Mouse (Mus musculus): ENCODE results near the gene Sun1. TPM values are rescaled to one million over a fixed set of nuclear protein-coding genes. Genes with fewer than 3 reads are reported as not detected.
A peak's percentile ranks its signal among the peaks of the same experiment; 100 is the strongest.

Gene Sun1
- polyA plus RNA-seq, 1 experiment from 2014 or later = 48.9 TPM

DNA sequence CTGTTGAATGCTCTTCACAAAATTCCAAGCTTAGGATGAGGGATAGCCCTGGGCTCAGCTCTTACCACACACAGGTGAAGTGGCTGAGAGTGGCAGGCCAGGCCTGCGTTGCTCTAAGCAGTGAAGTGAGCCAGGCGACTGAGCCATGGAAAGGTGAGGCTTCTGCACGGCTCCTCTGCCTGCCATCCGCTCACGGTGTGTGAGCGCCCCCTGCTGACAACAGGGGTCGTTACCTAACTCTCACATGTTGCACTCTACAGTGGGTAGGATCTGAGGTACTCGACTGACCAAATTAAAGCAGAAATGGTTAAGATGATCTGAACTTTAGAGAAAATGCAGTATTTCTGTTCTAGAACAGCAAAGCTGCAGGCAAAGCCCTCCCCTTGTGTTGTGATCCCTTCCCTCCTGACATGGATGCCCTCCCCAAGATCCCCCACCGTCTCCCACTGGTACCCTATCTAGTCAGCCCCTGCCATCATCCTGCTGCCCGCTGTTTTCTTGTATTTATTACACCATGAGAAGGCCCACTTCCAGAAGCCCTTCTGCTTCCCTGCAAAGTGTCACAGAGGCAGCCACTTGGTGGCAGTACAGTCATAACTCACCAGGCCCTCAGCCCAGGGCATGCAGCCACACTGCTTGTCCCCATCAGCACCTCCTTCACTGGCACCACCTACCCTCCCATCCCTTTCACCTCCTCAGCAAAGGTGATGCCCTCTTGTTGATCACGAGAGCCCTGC lies 21.4 kb upstream of the Sun1 start:
- no peak; the same call in 1 of the 2 replicates for ATAC-seq (ENCODE audit: insufficient read depth, low FRiP score, low TSS enrichment)
- H3K9ac ChIP-seq (ENCODE audit: low read length) = no peak overlapping the region
- H3K4me3 ChIP-seq (ENCODE audit: low read depth, low read length) = no peak overlapping the region
- peaks cover 4% of the 10 kb centered on the region for H3K4me1 ChIP-seq (ENCODE audit: control insufficient read depth, insufficient read depth, low read length)
- no peak overlapping the region for H3K4me2 ChIP-seq (ENCODE audit: low read depth)
- peaks cover 3% of the 10 kb centered on the region; the same call in 1 of the 2 replicates for H3K36me3 ChIP-seq (ENCODE audit: control insufficient read depth, insufficient read depth, low read length)
- DNase-seq (ENCODE audit: low spot score) = peak; percentile 85
- 31% methylated on average over 11 of the region's 11 CpGs for WGBS
- no peak overlapping the region for H3K27ac ChIP-seq (ENCODE audit: low read depth, low read length)
- no peaks in the 10 kb centered on the region for H3K27me3 ChIP-seq (ENCODE audit: control insufficient read depth, insufficient read depth, low read length)
- H3K9me3 ChIP-seq (ENCODE audit: control insufficient read depth, low read length) = no peaks in the 10 kb centered on the region

DNA sequence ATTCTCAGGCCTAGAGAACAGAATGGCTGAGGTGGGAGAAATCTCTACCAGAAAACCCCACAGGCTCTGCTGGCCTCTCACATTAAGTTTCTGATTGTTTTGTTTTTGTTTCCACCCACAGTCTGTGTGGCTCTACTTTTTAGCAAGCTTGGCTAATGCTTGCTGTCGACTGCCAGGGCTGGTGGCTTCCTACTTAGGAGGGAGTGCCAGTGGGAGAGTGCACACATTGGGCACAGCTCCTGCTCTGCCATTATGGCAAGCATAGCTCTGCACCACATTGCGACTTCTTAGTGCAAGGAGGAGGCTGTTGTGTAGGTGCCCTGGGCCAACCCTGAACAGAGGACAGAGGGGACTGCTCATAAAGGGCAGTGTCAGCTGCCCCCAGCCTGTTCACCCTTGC lies 17.3 kb upstream of the Sun1 start:
- no peak for DNase-seq (ENCODE audit: low spot score)
- Histone ChIP-seq H3K4me1 (ENCODE audit: control insufficient read depth, insufficient read depth, low read length) (no peaks in the 10 kb centered on the region), H3K4me3 (ENCODE audit: low read depth, low read length) (no peak overlapping the region), H3K9me3 (ENCODE audit: control insufficient read depth, low read length) (no peaks in the 10 kb centered on the region), H3K36me3 (ENCODE audit: control insufficient read depth, insufficient read depth, low read length) (peaks cover 3% of the 10 kb centered on the region; the same call in 1 of the 2 replicates), H3K9ac (ENCODE audit: low read length) (no peak overlapping the region), H3K4me2 (ENCODE audit: low read depth) (no peak overlapping the region), H3K27ac (ENCODE audit: low read depth, low read length) (no peak overlapping the region), H3K27me3 (ENCODE audit: control insufficient read depth, insufficient read depth, low read length) (no peaks in the 10 kb centered on the region)
- WGBS = 93% methylated on average over 2 of the region's 2 CpGs
- no peak for ATAC-seq (ENCODE audit: insufficient read depth, low FRiP score, low TSS enrichment)

DNA sequence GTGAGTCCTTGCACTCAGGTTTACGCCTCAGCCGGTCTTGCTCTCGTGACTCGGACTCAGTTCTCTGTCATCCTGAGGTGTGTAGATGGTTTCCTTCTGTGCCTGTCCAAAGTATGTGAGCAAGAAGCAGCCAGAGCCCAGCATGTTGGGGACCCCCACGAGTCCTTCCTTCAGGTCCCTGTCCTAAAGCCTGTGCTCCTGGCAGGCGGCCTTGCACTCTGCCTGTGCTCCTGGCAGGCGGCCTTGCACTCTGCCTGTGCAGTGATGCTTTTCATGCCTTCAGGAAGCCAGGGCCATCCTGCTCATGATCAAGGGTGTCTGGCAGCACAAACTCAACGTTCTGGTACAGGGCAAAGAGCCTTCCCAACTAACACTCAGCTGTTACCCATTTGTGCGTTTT lies 16.8 kb upstream of the Sun1 start:
- H3K9me3 ChIP-seq (ENCODE audit: control insufficient read depth, low read length) = no peaks in the 10 kb centered on the region
- H3K27me3 ChIP-seq (ENCODE audit: control insufficient read depth, insufficient read depth, low read length) = no peaks in the 10 kb centered on the region
- H3K4me3 ChIP-seq (ENCODE audit: low read depth, low read length) = no peak overlapping the region
- no peak overlapping the region for H3K9ac ChIP-seq (ENCODE audit: low read length)
- 94% methylated on average over 9 of the region's 9 CpGs for WGBS
- no peak for DNase-seq (ENCODE audit: low spot score)
- ATAC-seq (ENCODE audit: insufficient read depth, low FRiP score, low TSS enrichment) = no peak
- no peaks in the 10 kb centered on the region for H3K4me1 ChIP-seq (ENCODE audit: control insufficient read depth, insufficient read depth, low read length)
- peaks cover 3% of the 10 kb centered on the region; the same call in 1 of the 2 replicates for H3K36me3 ChIP-seq (ENCODE audit: control insufficient read depth, insufficient read depth, low read length)
- no peak overlapping the region for H3K27ac ChIP-seq (ENCODE audit: low read depth, low read length)
- no peak overlapping the region for H3K4me2 ChIP-seq (ENCODE audit: low read depth)

DNA sequence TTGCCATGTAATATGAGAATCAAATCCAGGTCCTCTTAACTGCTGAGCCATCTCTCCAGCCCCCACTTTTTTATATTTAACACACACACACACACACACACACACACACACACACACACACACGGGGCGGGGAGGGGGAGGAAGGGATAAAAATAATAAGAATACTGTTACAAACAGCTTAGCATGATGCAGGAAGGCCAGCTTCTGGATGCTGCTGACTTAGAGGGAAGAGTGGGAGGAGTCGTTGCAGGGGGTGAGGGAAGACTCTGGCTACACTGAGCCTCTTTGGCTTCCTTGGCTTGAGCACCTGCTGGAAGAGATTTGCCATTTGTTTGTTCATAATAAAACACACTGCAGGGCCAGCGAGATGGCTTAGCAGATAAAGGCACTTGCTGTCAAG lies 15.5 kb upstream of the Sun1 start:
- Histone ChIP-seq H3K27me3 (ENCODE audit: control insufficient read depth, insufficient read depth, low read length) (no peaks in the 10 kb centered on the region), H3K4me1 (ENCODE audit: control insufficient read depth, insufficient read depth, low read length) (no peaks in the 10 kb centered on the region), H3K4me2 (ENCODE audit: low read depth) (no peak overlapping the region), H3K27ac (ENCODE audit: low read depth, low read length) (no peak overlapping the region), H3K9me3 (ENCODE audit: control insufficient read depth, low read length) (no peaks in the 10 kb centered on the region), H3K36me3 (ENCODE audit: control insufficient read depth, insufficient read depth, low read length) (peaks cover 3% of the 10 kb centered on the region; the same call in 1 of the 2 replicates), H3K9ac (ENCODE audit: low read length) (no peak overlapping the region), H3K4me3 (ENCODE audit: low read depth, low read length) (no peak overlapping the region)
- ATAC-seq (ENCODE audit: insufficient read depth, low FRiP score, low TSS enrichment) (no peak), DNase-seq (ENCODE audit: low spot score) (no peak)
- WGBS = 93% methylated on average over 3 of the region's 4 CpGs

GRCm38 (mm10) chr5:139189726-139190125 lies 10.7 kb upstream of the Sun1 start:
- Histone ChIP-seq H3K4me1 (ENCODE audit: control insufficient read depth, insufficient read depth, low read length) (no peaks in the 10 kb centered on the region), H3K27ac (ENCODE audit: low read depth, low read length) (no peak overlapping the region), H3K4me3 (ENCODE audit: low read depth, low read length) (no peak overlapping the region), H3K9me3 (ENCODE audit: control insufficient read depth, low read length) (no peaks in the 10 kb centered on the region), H3K27me3 (ENCODE audit: control insufficient read depth, insufficient read depth, low read length) (no peaks in the 10 kb centered on the region), H3K9ac (ENCODE audit: low read length) (no peak overlapping the region), H3K36me3 (ENCODE audit: control insufficient read depth, insufficient read depth, low read length) (no peaks in the 10 kb centered on the region), H3K4me2 (ENCODE audit: low read depth) (no peak overlapping the region)
- WGBS = 96% methylated on average over 5 of the region's 5 CpGs
- no peak for ATAC-seq (ENCODE audit: insufficient read depth, low FRiP score, low TSS enrichment)
- DNase-seq (ENCODE audit: low spot score) = no peak

- 81% methylated on average over 5 of the region's 5 CpGs for WGBS
- no peaks in the 10 kb centered on the region for H3K36me3 ChIP-seq (ENCODE audit: control insufficient read depth, insufficient read depth, low read length)
- no peaks in the 10 kb centered on the region for H3K9me3 ChIP-seq (ENCODE audit: control insufficient read depth, low read length)
- H3K9ac ChIP-seq (ENCODE audit: low read length) = no peak overlapping the region
- no peak overlapping the region for H3K4me3 ChIP-seq (ENCODE audit: low read depth, low read length)
- no peaks in the 10 kb centered on the region for H3K27me3 ChIP-seq (ENCODE audit: control insufficient read depth, insufficient read depth, low read length)
- DNase-seq (ENCODE audit: low spot score) (no peak), ATAC-seq (ENCODE audit: insufficient read depth, low FRiP score, low TSS enrichment) (no peak)
- no peak overlapping the region for H3K27ac ChIP-seq (ENCODE audit: low read depth, low read length)
- no peak overlapping the region for H3K4me2 ChIP-seq (ENCODE audit: low read depth)
- H3K4me1 ChIP-seq (ENCODE audit: control insufficient read depth, insufficient read depth, low read length) = no peaks in the 10 kb centered on the region
These were observed 9.5 kb upstream of the Sun1 start for GRCm38 (mm10) chr5:139190958-139191357.

DNA sequence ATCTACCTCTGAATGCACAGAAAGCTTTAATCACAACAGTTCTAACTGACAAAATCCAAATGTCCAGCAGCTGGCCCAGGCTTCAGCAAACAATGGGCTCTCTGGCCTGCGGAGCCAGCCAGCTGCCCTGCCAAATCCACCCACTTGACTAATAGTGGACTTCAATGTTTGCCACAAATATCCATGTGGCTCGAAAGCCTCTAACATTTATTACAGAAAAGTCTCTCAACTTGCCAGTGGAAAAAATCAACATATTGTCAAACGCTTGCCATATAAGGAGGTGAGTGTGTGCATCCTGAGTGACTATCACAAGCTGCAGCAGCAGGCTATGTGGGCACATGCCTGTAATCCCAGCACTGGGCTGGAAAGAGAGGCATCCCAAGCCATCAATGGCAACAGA lies 1.7 kb upstream of the Sun1 start:
- Histone ChIP-seq H3K27ac (ENCODE audit: low read depth, low read length) (no peak overlapping the region), H3K27me3 (ENCODE audit: control insufficient read depth, insufficient read depth, low read length) (no peaks in the 10 kb centered on the region), H3K4me2 (ENCODE audit: low read depth) (no peak overlapping the region), H3K4me1 (ENCODE audit: control insufficient read depth, insufficient read depth, low read length) (peaks cover 9% of the 10 kb centered on the region), H3K36me3 (ENCODE audit: control insufficient read depth, insufficient read depth, low read length) (no peaks in the 10 kb centered on the region), H3K9ac (ENCODE audit: low read length) (no peak overlapping the region), H3K4me3 (ENCODE audit: low read depth, low read length) (no peak overlapping the region), H3K9me3 (ENCODE audit: control insufficient read depth, low read length) (no peaks in the 10 kb centered on the region)
- 85% methylated on average over 3 of the region's 3 CpGs for WGBS
- DNase-seq (ENCODE audit: low spot score) = no peak
- ATAC-seq (ENCODE audit: insufficient read depth, low FRiP score, low TSS enrichment) = no peak

GRCm38 (mm10) chr5:139199636-139199994 lies 822 bp upstream of the Sun1 start:
- no peaks in the 10 kb centered on the region for H3K36me3 ChIP-seq (ENCODE audit: control insufficient read depth, insufficient read depth, low read length)
- DNase-seq (ENCODE audit: low spot score) (no peak), ATAC-seq (ENCODE audit: insufficient read depth, low FRiP score, low TSS enrichment) (no peak)
- peak overlapping the region; percentile 77 for H3K4me2 ChIP-seq (ENCODE audit: low read depth)
- no peaks in the 10 kb centered on the region for H3K27me3 ChIP-seq (ENCODE audit: control insufficient read depth, insufficient read depth, low read length)
- peaks cover 9% of the 10 kb centered on the region for H3K4me1 ChIP-seq (ENCODE audit: control insufficient read depth, insufficient read depth, low read length)
- no peaks in the 10 kb centered on the region for H3K9me3 ChIP-seq (ENCODE audit: control insufficient read depth, low read length)
- H3K27ac ChIP-seq (ENCODE audit: low read depth, low read length) = peak overlapping the region; percentile 31; the same call in 1 of the 2 replicates
- peak overlapping the region; percentile 81; the same call in 1 of the 2 replicates for H3K4me3 ChIP-seq (ENCODE audit: low read depth, low read length)
- peak overlapping the region; percentile 85 for H3K9ac ChIP-seq (ENCODE audit: low read length)
- WGBS = 43% methylated on average over 2 of the region's 2 CpGs

All from neural tube, embryonic 11.5 days (tissue).